Mouse (Mus musculus) cerebellum, adult 11 months (tissue): ENCODE measurements at regions not wholly inside any gene's neighbourhood (a gene's known extent, or its start where the extent isn't known, plus 50 kb on each side); places are given as distances from the start of the nearest gene placed in this dataset.
A peak's percentile ranks its signal among the peaks of the same experiment; 100 is the strongest.

Experiments
- DNase-seq: peaks from one replicate; pipeline ENCODE4 v3.0.0; 2022

- no peak for DNase-seq
Observed at GRCm38 (mm10) chr10:98309667-98310066, 583.1 kb upstream of the C030005K15Rik start.

DNA sequence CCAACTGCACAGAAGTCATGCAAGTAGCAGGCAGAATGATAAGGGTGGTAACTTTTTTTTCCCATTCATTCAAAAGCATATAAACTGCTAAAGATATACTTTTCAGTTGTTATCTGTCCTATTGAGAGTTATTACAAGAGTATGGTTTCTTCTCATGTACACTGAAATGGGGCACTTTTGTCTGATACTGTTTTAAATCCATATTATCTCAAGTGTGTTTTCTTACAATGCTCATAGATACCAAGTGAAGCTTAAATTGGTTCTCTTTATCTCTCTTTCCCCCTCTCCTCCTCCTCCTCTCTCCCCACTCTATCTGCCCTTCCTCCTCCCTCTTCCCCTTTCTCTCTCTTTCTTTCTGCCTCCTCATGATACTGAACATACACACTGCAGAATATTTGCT lies 584.8 kb upstream of the C030005K15Rik start:
- DNase-seq, result no peak

DNA sequence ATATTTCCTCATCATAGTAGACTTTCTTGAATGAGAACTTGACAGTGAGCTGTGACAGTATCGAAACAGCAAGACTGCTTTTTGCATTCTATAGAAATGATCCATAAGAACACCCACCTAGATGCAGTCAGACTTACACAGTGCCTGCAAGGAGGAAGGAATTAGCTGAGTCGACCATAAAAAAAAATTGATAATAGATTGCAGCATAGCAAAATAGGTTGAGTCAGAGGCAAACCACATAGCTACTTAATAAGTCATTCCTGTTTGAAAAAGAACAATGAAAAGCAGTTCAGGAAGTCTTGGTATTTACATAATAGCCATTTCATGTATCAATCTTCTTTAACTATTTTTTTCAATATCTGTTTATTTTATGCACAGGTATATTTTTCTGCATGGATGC lies 591.9 kb upstream of the C030005K15Rik start:
- DNase-seq, result no peak

GRCm38 (mm10) chr10:98323846-98324245 lies 590.4 kb upstream of the Atp2b1 start:
- no peak for DNase-seq

DNA sequence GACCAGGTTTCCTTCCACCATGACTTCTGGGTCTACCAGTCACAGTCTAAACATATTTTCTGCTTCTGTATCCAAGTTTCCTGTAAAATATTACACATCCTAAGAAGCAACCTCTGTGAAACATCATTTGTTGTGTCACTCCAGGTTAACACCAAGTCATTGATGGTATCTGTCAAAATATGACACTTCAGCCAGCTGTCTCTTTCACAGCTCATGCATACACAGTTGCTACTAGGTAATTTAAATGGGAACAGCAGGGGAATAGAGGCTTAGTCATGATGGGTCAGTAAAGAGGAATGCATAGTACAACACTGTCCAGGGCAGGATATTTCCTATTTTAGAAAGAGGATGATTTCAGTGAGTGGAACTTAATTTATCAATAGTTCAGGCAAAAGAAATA lies 589.6 kb upstream of the Atp2b1 start:
- DNase-seq, result no peak

DNA sequence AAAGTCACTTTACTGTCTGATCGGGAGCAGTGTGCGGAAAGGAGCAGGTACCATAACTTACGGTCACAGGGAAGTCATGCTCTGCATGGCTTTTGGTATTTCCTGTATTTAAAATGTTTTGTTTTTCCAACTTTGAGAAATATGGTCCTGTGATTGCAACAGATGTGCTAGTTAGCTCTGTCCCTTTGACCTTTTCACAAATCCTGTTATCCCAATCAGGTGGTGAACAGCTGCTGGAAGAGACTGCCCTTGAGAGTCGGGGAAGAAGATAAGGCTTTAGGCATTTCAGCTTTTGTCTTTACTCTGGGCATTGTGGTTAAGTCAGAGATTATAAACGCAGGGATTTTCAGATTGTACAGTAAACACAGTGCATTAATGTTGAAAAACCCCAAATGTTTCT lies 588.5 kb upstream of the Atp2b1 start:
- DNase-seq, result no peak

DNA sequence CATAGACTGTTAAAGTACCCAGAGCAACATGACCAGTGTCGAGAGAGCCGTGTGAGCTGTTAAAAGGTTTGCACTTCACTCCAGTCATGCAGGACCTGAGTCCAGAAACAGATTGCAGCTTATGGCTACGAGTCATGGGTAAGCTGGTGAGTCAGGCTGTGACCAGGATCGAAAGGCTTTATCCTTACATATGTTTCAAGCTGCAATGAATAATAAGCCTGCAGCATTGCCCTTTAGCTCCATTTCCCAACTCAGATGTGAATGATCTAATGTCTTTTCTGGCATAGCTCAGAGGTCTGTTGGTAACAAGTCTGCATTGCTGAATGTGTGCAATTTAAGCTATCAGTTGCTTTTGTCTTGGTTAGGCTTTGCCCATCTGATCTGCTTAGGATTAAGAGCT lies 581.5 kb upstream of the Atp2b1 start:
- DNase-seq, result peak; percentile 16

DNA sequence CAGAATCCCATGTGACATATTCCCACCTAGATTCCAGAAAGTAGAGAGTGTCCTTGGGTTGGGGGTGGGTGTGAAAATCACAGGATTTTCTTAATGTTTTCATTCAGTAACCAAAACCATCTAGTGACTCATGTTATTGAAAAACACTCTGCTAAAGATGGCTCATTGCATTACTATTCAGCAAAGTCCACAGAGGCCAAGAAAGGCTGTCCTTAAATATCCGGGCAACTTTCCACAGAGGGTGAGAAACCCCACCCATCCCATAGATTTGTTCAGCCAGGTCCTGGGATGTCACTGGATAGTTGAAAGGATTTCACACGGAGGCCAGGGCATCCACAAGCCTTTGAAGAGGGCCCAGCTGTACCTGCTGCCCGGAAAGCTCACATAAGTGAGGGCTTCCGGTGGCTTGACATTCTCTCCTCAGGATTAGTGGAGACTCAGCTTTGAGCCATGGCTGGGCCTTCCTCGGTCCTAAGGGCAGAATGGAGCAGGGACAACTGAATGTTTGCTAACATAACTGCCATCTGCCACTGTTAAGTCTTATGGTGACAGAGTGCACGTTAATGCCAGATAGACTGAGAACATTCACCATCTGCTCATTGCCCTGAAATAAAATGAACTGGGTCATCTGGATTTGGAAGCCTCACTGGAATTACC lies 580.7 kb upstream of the Atp2b1 start:
- peak; percentile 78 for DNase-seq

DNA sequence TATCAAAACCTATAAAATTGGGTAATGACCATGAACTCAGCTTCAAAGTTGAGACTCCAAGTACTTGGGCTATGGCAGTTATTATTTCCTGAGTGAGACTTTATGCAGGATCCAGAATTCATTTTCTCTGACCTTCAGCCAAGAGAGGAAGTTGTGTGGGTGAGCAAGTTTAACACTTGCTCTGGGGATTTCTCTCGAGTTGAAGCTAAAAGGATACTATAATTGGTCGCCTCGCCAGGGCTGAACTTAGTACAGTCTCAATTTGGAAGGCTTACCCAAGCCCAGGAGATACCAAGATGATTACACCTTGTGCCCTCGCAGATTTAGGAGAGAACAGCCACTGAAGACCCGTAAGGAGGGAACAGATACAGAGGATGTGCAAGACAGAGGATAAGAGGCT lies 570.4 kb upstream of the Atp2b1 start:
- no peak for DNase-seq

DNA sequence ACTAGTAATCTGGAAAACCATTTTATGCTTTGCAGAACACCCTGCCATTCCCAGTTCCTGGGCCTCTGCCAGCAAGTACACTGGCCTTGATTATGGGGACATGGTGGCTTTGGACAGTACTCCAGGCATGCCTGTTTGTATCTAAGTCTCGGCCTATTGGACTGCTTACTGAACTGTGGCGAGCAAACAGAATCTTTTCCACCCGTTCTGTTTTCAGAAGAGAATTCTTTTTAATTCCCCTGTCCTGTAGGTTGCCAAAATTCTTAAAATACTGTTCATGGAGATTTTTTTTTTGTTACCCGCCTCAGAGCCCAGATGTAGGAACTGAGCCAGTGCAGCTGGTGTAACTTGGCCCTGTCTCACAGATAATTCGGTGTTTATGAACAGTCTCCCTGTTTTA lies 564.7 kb upstream of the Atp2b1 start:
- peak; percentile 33 for DNase-seq

GRCm38 (mm10) chr10:98350318-98350926 lies 563.8 kb upstream of the Atp2b1 start:
- DNase-seq, result no peak

DNA sequence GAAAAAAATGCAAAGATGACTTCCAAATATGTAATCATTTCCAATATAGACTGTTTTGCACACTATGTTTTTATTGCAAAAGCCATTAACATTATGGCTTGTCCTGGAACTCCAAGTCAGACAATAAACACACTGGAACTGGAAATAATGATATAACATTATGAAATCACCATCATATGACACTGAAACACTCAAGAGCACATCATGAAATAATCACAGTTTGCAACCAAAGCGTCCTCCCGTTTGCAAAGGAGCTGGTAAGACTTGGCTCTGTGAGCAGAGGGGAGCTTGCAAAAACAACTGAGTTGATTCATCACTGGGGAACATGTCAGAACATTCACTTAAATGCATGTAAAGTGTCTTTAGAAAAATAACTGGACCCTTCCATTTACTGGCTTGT lies 562.1 kb upstream of the Atp2b1 start:
- DNase-seq, result no peak

DNA sequence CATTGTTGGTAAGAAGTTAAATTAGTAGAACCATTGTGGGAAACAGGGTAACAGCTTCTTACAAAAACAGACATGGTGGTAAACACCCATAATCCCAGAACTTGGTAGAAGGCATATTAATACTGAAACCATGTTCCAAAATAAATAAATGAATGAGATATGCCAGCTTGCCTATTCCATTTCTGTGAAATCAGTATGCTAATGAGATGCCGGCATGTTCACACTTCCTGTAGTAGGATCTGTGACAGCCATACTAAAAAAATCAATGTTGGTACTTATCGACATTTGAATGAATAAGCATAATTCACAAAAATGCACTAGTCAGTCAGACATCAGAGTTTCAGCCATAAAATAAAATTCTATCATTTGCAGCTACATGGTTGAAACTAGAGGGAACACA lies 559.7 kb upstream of the Atp2b1 start:
- no peak for DNase-seq

- DNase-seq, result no peak
Observed at GRCm38 (mm10) chr10:98364604-98365003, 549.6 kb upstream of the Atp2b1 start.

DNA sequence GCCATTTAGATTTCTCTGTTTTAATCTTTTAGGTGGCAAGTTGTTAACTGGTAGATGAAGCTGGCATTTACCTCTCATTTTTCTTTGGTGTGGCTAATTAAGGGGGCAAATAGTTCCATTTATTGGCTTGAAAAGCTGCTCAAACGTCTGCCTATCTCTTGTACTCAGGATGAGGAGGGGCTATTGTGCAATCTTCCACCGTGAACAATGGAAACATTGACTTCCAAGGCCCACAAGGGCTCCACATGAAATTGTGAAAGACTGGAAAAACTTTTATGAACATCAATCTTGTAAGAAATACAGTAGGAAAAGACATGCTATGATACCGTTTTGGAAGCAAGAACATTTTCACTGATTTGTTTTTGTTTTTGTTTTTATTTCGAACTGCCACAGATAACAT lies 541.6 kb upstream of the Atp2b1 start:
- DNase-seq, result no peak

DNA sequence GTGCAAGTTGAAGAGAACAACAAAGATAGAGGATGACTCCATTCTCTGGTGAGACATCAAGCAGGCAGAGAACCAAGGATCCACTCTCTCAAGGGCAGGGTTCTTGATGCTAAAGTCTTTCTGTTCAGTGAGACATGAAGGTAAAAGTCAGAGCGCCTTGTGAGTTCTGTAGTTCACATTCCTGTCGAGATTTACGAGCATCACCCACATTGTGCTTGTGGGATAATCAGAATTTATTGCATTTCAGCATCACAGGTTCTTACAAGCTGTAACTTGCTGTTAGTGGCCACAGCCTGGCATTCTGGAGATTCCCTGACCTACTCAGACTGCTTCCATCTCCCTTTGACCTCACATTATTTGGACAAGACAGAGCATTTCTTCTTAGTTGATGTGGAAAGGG lies 540.9 kb upstream of the Atp2b1 start:
- no peak for DNase-seq

DNA sequence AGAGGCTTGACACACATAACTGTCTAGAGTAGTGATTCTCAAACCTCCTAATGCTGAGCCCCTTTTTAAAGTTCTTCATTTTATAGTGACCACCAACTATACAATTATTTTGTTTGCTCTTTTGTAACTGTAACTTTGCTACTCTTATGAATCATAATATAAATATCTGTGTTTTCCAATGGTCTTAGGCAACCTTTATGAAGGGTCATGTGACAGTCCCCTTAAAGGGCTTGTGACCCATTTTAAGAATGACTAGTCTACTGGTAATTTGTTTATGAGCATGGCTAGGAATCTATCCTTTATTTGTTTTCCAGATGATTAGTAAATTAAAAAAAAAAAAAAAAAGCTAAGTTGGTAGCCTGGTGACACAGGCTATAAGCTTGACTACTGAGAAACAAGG lies 539.5 kb upstream of the Atp2b1 start:
- no peak for DNase-seq

- no peak for DNase-seq
Observed at GRCm38 (mm10) chr10:98388543-98388942, 525.7 kb upstream of the Atp2b1 start.

- no peak for DNase-seq
Observed at GRCm38 (mm10) chr10:98399864-98400263, 514.3 kb upstream of the Atp2b1 start.

DNA sequence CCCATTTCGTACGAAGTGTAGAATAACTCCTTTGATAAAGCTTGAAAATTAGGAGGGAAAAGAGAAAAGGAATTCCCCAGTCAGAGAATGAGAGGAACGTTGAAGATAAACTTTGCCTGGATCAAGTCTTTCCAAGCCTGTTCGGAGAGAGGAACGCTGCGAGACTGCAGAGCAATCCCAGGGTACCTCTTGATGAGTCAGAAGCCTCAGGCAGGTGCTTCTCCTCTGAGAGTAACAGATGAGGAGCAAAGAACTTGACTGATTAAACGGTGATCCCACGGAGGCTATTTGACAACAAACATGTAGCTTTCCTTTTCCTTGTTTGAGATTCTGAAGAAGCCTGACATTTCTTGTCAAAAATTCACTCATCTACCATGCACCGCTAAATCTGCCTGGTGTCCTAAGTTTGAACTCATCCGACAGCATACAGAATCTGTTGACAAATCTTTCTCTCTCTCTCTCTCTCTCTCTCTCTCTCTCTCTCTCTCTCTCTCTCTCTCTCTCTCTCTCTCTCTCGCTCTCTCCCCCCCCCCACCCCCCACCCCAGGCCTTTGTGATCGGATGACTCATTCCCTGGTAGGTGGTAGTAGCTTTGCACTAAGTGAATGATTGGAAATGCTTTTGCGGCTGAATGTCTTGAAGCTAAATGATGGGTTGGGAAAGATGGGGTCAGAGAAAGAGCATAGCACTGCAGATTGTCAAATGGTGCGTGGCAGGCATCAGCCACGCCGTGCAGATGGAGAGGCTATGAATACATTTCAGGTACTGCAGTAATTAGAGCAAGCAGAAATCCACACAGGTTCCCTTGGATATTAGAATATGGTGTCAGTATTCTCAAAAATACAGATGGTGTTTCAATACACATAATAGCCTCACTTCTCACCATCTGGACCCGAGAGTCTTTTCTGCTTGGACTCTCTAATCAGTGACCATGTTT lies 496.1 kb upstream of the Atp2b1 start:
- peak; percentile 6 for DNase-seq

DNA sequence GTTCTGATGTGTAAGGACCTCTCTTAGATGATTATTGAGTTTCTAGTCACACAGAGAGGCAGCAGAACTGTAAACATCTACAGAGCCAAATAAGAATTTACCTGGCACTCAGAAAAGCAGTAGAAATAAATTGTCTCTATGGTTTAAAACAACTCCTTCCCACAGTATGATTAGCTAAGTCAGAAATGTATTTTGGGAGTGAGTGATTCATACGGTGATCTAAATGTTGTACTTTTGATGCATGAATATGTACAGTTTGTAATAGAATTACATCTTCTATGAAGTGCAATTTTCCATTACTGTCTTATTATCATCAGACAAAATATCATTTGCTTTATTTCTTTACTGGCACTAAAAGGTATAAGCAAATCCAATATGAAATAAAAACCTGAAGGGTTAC lies 489.8 kb upstream of the Atp2b1 start:
- no peak for DNase-seq

DNA sequence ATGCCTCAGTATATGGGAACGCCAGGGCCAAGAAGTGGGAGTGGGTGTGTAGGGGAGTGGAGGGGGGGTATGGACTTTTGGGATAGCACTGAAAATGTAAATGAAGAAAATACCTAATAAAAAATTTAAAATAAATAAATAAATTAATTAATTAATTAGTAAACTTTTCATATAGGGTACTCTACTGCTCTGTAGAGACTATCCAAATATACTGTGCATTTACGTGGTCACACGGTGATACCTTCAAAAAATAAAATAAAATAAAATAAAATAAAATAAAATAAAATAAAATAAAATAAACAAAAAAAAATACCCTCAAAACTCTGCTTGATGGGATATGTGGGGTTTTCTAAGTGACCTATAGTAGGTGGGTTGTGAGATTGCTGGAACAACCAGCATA lies 479.2 kb upstream of the Atp2b1 start:
- DNase-seq, result no peak

- no peak for DNase-seq
Observed at GRCm38 (mm10) chr10:98461538-98461937, 452.7 kb upstream of the Atp2b1 start.

GRCm38 (mm10) chr10:98474581-98474980 lies 439.6 kb upstream of the Atp2b1 start:
- DNase-seq, result no peak
